Mouse (Mus musculus) stomach, postnatal 0 days (tissue): ENCODE data around the gene Atp8a2.

ENCODE experiments used
- CTCF ChIP-seq: IDR thresholded peaks from 2 replicates; pipeline ENCODE4 v1.5.1; 2016; ENCODE audit warnings: antibody characterized with exemption, low read depth, mild to moderate bottlenecking, moderate library complexity
- EP300 ChIP-seq: optimal IDR thresholded peaks from 2 replicates; pipeline ENCODE3; 2016; ENCODE audit warnings: antibody characterized with exemption

GRCm38 (mm10) chr14:59641856-59642255 lies 555.1 kb downstream of the Atp8a2 start:
- TF ChIP-seq CTCF (no peak), EP300 (no peak)
